Comparison of ENCODE assay signal across 14 mouse cellular contexts in the genomic region with DNA sequence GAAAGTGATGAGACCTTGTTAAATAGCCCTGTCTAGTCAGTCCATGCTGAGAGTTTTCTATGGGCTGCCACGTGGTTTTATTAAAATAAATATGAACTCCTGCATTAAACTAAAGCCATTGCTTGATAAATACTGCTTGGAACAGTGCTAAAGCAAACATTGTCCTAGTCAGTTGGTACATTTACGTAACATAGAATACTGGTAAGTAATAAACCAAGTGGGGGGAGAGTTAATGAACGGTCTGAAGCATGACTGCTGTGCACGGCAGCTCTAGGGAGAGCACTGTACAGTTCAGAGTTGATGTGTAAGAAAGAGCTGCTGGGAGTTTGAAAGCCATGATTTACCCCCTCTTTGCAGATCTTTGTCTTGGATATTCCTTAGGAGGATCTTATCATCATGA. TPM values are rescaled to one million over a fixed set of nuclear protein-coding genes. Genes with fewer than 3 reads are reported as not detected.
DNase-seq lines count a peak whose midpoint lies in the region; ATAC-seq and TF ChIP-seq lines count a peak whose summit lies in the region.
"Had no signal": no experiment of that assay in that cellular context is flagged by ENCODE, and none has a peak within 500 bp of the region (broad histone marks: within the 10 kb centered on the region; RNA-seq: fewer than 3 reads in every experiment).

No protein-coding gene starts in this region.

- peak; percentile 45 for DNase-seq in kidney, adult 2 months
- peak; percentile 43 for DNase-seq in lung, postnatal 36 days
- DNase-seq in lung, postnatal 4 days: no peak
- no peak for DNase-seq in stomach, postnatal 0 days (ENCODE audit: low spot score)
- no peak for DNase-seq in urinary bladder, postnatal 10 days (ENCODE audit: low spot score)
- DNase-seq: gastrocnemius, postnatal 14 days; layer of hippocampus, postnatal 36 days had no signal

- no peak overlapping the region for H3K9ac ChIP-seq in kidney, embryonic 14.5 days (ENCODE audit: low read depth, low read length)
- 0 out of 2 replicates have a peak overlapping the region, but pooled peaks have one; percentile 31 for H3K9ac ChIP-seq in midbrain, embryonic 12.5 days (replicated peaks)
- H3K9ac ChIP-seq in stomach, postnatal 0 days (ENCODE audit: low read length): no peak overlapping the region
- H3K9ac ChIP-seq: heart, embryonic 15.5 days; intestine, embryonic 15.5 days; limb, embryonic 15.5 days had no signal

- H3K4me2 ChIP-seq in kidney, embryonic 14.5 days (replicated peaks; ENCODE audit: low read depth, low read length): no peak overlapping the region
- H3K4me2 ChIP-seq in midbrain, embryonic 12.5 days (replicated peaks): peak overlapping the region; percentile 29; the same call in 1 of the 2 replicates
- no peak overlapping the region for H3K4me2 ChIP-seq in stomach, postnatal 0 days (replicated peaks; ENCODE audit: low read depth)
- H3K4me2 ChIP-seq: heart, embryonic 15.5 days; intestine, embryonic 15.5 days; limb, embryonic 15.5 days had no signal

- no peak for TF ChIP-seq EP300 in stomach, postnatal 0 days (optimal IDR thresholded peaks at IDR 0.05)

- no peaks in the 10 kb centered on the region for H3K27me3 ChIP-seq in kidney, adult 2 months (replicated peaks; ENCODE audit: control insufficient read depth, insufficient read depth, low read length)
- H3K27me3 ChIP-seq in kidney, embryonic 14.5 days (ENCODE audit: control insufficient read depth, insufficient read depth, low read length): no peaks in the 10 kb centered on the region
- no peaks in the 10 kb centered on the region for H3K27me3 ChIP-seq in midbrain, embryonic 12.5 days
- H3K27me3 ChIP-seq in stomach, postnatal 0 days (ENCODE audit: control insufficient read depth, insufficient read depth, low read length): no peaks in the 10 kb centered on the region
- H3K27me3 ChIP-seq: heart, embryonic 15.5 days; intestine, embryonic 15.5 days; limb, embryonic 15.5 days had no signal

- H3K4me3 ChIP-seq in kidney, adult 2 months (ENCODE audit: insufficient read depth, low read depth, low read length): no peak overlapping the region
- H3K4me3 ChIP-seq in kidney, embryonic 14.5 days (ENCODE audit: low read length): no peak overlapping the region
- H3K4me3 ChIP-seq in midbrain, embryonic 12.5 days: no peak overlapping the region
- no peak overlapping the region for H3K4me3 ChIP-seq in stomach, postnatal 0 days (ENCODE audit: low read depth, low read length)
- H3K4me3 ChIP-seq: heart, embryonic 15.5 days; intestine, embryonic 15.5 days; limb, embryonic 15.5 days had no signal

- no peak for TF ChIP-seq CTCF in kidney, adult 2 months (conservative IDR thresholded peaks at IDR 0.05; ENCODE audit: insufficient read depth, insufficient read length, low read depth, low read length)
- TF ChIP-seq CTCF in stomach, postnatal 0 days (IDR thresholded peaks at IDR 0.05; ENCODE audit: low read depth): no peak

- ATAC-seq in kidney, embryonic 14.5 days (ENCODE audit: low FRiP score, low TSS enrichment): no peak
- no peak for ATAC-seq in midbrain, embryonic 12.5 days (ENCODE audit: low FRiP score, low read depth)
- peak; percentile 70 for ATAC-seq in stomach, postnatal 0 days (ENCODE audit: low FRiP score, low TSS enrichment)
- no peak for ATAC-seq in megakaryocyte progenitor cell, adult 5-6 weeks (replicated peaks; ENCODE audit: poor library complexity)
- ATAC-seq: activated CD4-positive, CD25-positive, alpha-beta regulatory T cell, adult 4 months; intestine, embryonic 15.5 days had no signal

- H3K27ac ChIP-seq in kidney, adult 2 months (ENCODE audit: insufficient read depth, low read depth, low read length): peak overlapping the region; percentile 43; the same call in 1 of the 2 replicates
- no peak overlapping the region for H3K27ac ChIP-seq in kidney, embryonic 14.5 days (ENCODE audit: low read depth, low read length)
- peak overlapping the region; percentile 89 for H3K27ac ChIP-seq in midbrain, embryonic 12.5 days (replicated peaks)
- H3K27ac ChIP-seq in stomach, postnatal 0 days (replicated peaks): no peak overlapping the region
- H3K27ac ChIP-seq: heart, embryonic 15.5 days; intestine, embryonic 15.5 days; limb, embryonic 15.5 days had no signal

- 30% methylated on average over 4 of the region's 4 CpGs for WGBS in kidney, adult 2 months
- 39% methylated on average over 4 of the region's 4 CpGs for WGBS in kidney, embryonic 14.5 days
- 33% methylated on average over 4 of the region's 4 CpGs for WGBS in midbrain, embryonic 12.5 days
- 14% methylated on average over 4 of the region's 4 CpGs for WGBS in stomach, postnatal 0 days

- TF ChIP-seq POLR2A in kidney, adult 2 months (IDR thresholded peaks at IDR 0.05; ENCODE audit: low read depth, low read length): no peak

- peaks cover 37% of the 10 kb centered on the region for H3K4me1 ChIP-seq in kidney, adult 2 months (ENCODE audit: control insufficient read depth, insufficient read depth, low read length)
- 0 out of 2 replicates have a peak, but pooled peaks cover 10% of the 10 kb centered on the region for H3K4me1 ChIP-seq in kidney, embryonic 14.5 days (ENCODE audit: control insufficient read depth, insufficient read depth, low read length)
- peaks cover 54% of the 10 kb centered on the region for H3K4me1 ChIP-seq in midbrain, embryonic 12.5 days
- peaks cover 7% of the 10 kb centered on the region; the same call in 1 of the 2 replicates for H3K4me1 ChIP-seq in stomach, postnatal 0 days (replicated peaks; ENCODE audit: control insufficient read depth, insufficient read depth)

- no peaks in the 10 kb centered on the region; the same call in 1 of the 2 replicates for H3K36me3 ChIP-seq in kidney, adult 2 months (ENCODE audit: control insufficient read depth, insufficient read depth, low read length)
- peaks cover 2% of the 10 kb centered on the region; the same call in 1 of the 2 replicates for H3K36me3 ChIP-seq in kidney, embryonic 14.5 days (ENCODE audit: control insufficient read depth, insufficient read depth, low read length)
- H3K36me3 ChIP-seq in midbrain, embryonic 12.5 days: no peaks in the 10 kb centered on the region
- no peaks in the 10 kb centered on the region for H3K36me3 ChIP-seq in stomach, postnatal 0 days (ENCODE audit: control insufficient read depth, insufficient read depth, low read length)
- H3K36me3 ChIP-seq: heart, embryonic 15.5 days; intestine, embryonic 15.5 days; limb, embryonic 15.5 days had no signal

- no peaks in the 10 kb centered on the region for H3K9me3 ChIP-seq in kidney, embryonic 14.5 days (ENCODE audit: control insufficient read depth, low read length)
- H3K9me3 ChIP-seq in midbrain, embryonic 12.5 days: no peaks in the 10 kb centered on the region
- H3K9me3 ChIP-seq in stomach, postnatal 0 days (ENCODE audit: control insufficient read depth, low read length): no peaks in the 10 kb centered on the region
- H3K9me3 ChIP-seq: heart, embryonic 15.5 days; intestine, embryonic 15.5 days; limb, embryonic 15.5 days had no signal

RNA-seq across cellular contexts. Expression of a gene that starts 49.3 kb away (rescaled TPM):
- polyA plus RNA-seq in kidney, adult 2 months (2012; rRNA removed): 30.1 and 40.4 TPM in 2 replicates
- polyA plus RNA-seq in kidney, embryonic 14.5 days (2014; fragmentation: Nextera tagmentation; extraction: Ambion mirVana): 232 and 248 TPM in 2 replicates
- 289 and 291 TPM in 2 replicates for polyA plus RNA-seq in midbrain, embryonic 12.5 days (2016; fragmentation: Nextera tagmentation; extraction: Ambion mirVana)
- 161 and 168 TPM in 2 replicates for polyA plus RNA-seq in stomach, postnatal 0 days (2015; fragmentation: Nextera tagmentation; extraction: Ambion mirVana)
- 181 and 210 TPM in 2 replicates for total RNA-seq in megakaryocyte progenitor cell, adult 5-6 weeks (2015)
- total RNA-seq in megakaryocyte progenitor cell, adult 5-6 weeks (2017): 215 and 237 TPM in 2 replicates

Comparison
In these comparisons a context has a peak if more than half of its experiments do, and no peak if none do; other contexts are left out.
1. DNase-seq: peak in kidney, adult 2 months (single experiment) and lung, postnatal 36 days (single experiment); none in lung, postnatal 4 days (0 of 2), stomach, postnatal 0 days (single experiment) and urinary bladder, postnatal 10 days (single experiment).
2. H3K27ac ChIP-seq: peak in kidney, adult 2 months (single experiment) and midbrain, embryonic 12.5 days (single experiment); none in kidney, embryonic 14.5 days (single experiment) and stomach, postnatal 0 days (single experiment).